ENCODE assay signal across 9 mouse cellular contexts in genomic region chr5:148969648-148970047, GRCm38 (mm10). TPM values are rescaled to one million over a fixed set of nuclear protein-coding genes. Genes with fewer than 3 reads are reported as not detected.
DNase-seq lines count a peak whose midpoint lies in the region; ATAC-seq lines count a peak whose summit lies in the region.
"Had no signal": no experiment of that assay in that cellular context is flagged by ENCODE, and none has a peak within 500 bp of the region (broad histone marks: within the 10 kb centered on the region; RNA-seq: fewer than 3 reads in every experiment).

No protein-coding gene starts in this region.

- H3K9ac ChIP-seq in intestine, embryonic 14.5 days (ENCODE audit: low read length), result no peak overlapping the region
- no peak overlapping the region for H3K9ac ChIP-seq in lung, embryonic 16.5 days (ENCODE audit: low read length)
- H3K9ac ChIP-seq: liver, embryonic 13.5 days had no signal

- no peak overlapping the region; the same call in 1 of the 2 replicates for H3K4me2 ChIP-seq in intestine, embryonic 14.5 days (ENCODE audit: low read length)
- no peak overlapping the region for H3K4me2 ChIP-seq in lung, embryonic 16.5 days (ENCODE audit: low read depth, low read length)
- H3K4me2 ChIP-seq: liver, embryonic 13.5 days had no signal

- no peaks in the 10 kb centered on the region for H3K27me3 ChIP-seq in embryonic facial prominence, embryonic 10.5 days (replicated peaks; ENCODE audit: low read depth, poor library complexity, severe bottlenecking)
- H3K27me3 ChIP-seq in intestine, embryonic 14.5 days (replicated peaks; ENCODE audit: control insufficient read depth, insufficient read depth, low read length), result no peaks in the 10 kb centered on the region
- no peaks in the 10 kb centered on the region for H3K27me3 ChIP-seq in lung, embryonic 16.5 days (ENCODE audit: control insufficient read depth, insufficient read depth, low read depth, low read length)
- H3K27me3 ChIP-seq: liver, embryonic 13.5 days had no signal

- DNase-seq in adrenal gland, adult 2 months, result peak; percentile 38
- DNase-seq in adrenal gland, adult 8-10 months, result no peak
- DNase-seq in embryonic facial prominence, embryonic 10.5 days (ENCODE audit: low spot score), result no peak
- no peak for DNase-seq in intestine, embryonic 14.5 days (ENCODE audit: low spot score)
- DNase-seq in layer of hippocampus, adult 11-12 months (ENCODE audit: low spot score), result no peak
- DNase-seq in cerebellum, adult 11-12 months, result no peak
- DNase-seq: liver, embryonic 13.5 days had no signal

- WGBS in embryonic facial prominence, embryonic 10.5 days, result 61% methylated on average over 9 of the region's 9 CpGs
- 19% methylated on average over 9 of the region's 9 CpGs for WGBS in intestine, embryonic 14.5 days
- 24% methylated on average over 9 of the region's 9 CpGs for WGBS in lung, embryonic 16.5 days

- no peak overlapping the region for H3K4me3 ChIP-seq in embryonic facial prominence, embryonic 10.5 days
- no peak overlapping the region for H3K4me3 ChIP-seq in intestine, embryonic 14.5 days (ENCODE audit: low read depth, low read length)
- no peak overlapping the region for H3K4me3 ChIP-seq in lung, embryonic 16.5 days (ENCODE audit: low read length)
- H3K4me3 ChIP-seq: liver, embryonic 13.5 days had no signal

- no peaks in the 10 kb centered on the region for H3K36me3 ChIP-seq in embryonic facial prominence, embryonic 10.5 days (replicated peaks)
- no peaks in the 10 kb centered on the region for H3K36me3 ChIP-seq in intestine, embryonic 14.5 days (ENCODE audit: control insufficient read depth, insufficient read depth, low read length)
- H3K36me3 ChIP-seq in lung, embryonic 16.5 days (ENCODE audit: control insufficient read depth, insufficient read depth, low read length), result no peaks in the 10 kb centered on the region
- H3K36me3 ChIP-seq: liver, embryonic 13.5 days had no signal

- H3K4me1 ChIP-seq in embryonic facial prominence, embryonic 10.5 days, result peaks cover 50% of the 10 kb centered on the region
- peaks cover 36% of the 10 kb centered on the region for H3K4me1 ChIP-seq in intestine, embryonic 14.5 days (replicated peaks; ENCODE audit: control insufficient read depth, insufficient read depth, low read length)
- peaks cover 33% of the 10 kb centered on the region for H3K4me1 ChIP-seq in lung, embryonic 16.5 days (replicated peaks; ENCODE audit: control insufficient read depth, insufficient read depth, low read length)

- H3K9me3 ChIP-seq in embryonic facial prominence, embryonic 10.5 days, result no peaks in the 10 kb centered on the region
- H3K9me3 ChIP-seq in intestine, embryonic 14.5 days (ENCODE audit: control insufficient read depth, low read length), result no peaks in the 10 kb centered on the region
- no peaks in the 10 kb centered on the region for H3K9me3 ChIP-seq in lung, embryonic 16.5 days (ENCODE audit: control insufficient read depth, low read length)
- H3K9me3 ChIP-seq: liver, embryonic 13.5 days had no signal

- no peak for ATAC-seq in intestine, embryonic 14.5 days (replicated peaks; ENCODE audit: low FRiP score, low TSS enrichment, low read depth)
- peak; percentile 53 for ATAC-seq in lung, embryonic 16.5 days (ENCODE audit: low read depth)
- no peak for ATAC-seq in frontal cortex, adult (ENCODE audit: low TSS enrichment)

- H3K27ac ChIP-seq in embryonic facial prominence, embryonic 10.5 days (replicated peaks), result peak overlapping the region; percentile 24; the same call in 1 of the 2 replicates
- H3K27ac ChIP-seq in intestine, embryonic 14.5 days (ENCODE audit: low read depth), result peak overlapping the region; percentile 45; the same call in 1 of the 2 replicates
- no peak overlapping the region for H3K27ac ChIP-seq in lung, embryonic 16.5 days (ENCODE audit: low read length)
- H3K27ac ChIP-seq: liver, embryonic 13.5 days had no signal

RNA-seq across cellular contexts. Expression of gene Gm42791, which starts 25.3 kb away (rescaled TPM):
- 1 to 10 TPM; 6.3 to 6.5 TPM for total RNA-seq in adrenal gland, adult 2 months (2021)
- not detected in 2 replicates for polyA plus RNA-seq in adrenal gland, adult 2 months (2012; rRNA removed)
- total RNA-seq in adrenal gland, adult 8-10 months (2022), result 1 to 10 TPM; 1.7 to 6.9 (median 5.2) TPM
- 0.49 and 4.6 TPM in 2 replicates for polyA plus RNA-seq in embryonic facial prominence, embryonic 10.5 days (2016; fragmentation: Nextera tagmentation; extraction: Ambion mirVana)
- polyA plus RNA-seq in intestine, embryonic 14.5 days (2014; fragmentation: Nextera tagmentation; extraction: Ambion mirVana), result 2.2 TPM in 1 of 2 replicates, not detected in the other
- 0.94 and 1.3 TPM in 2 replicates for polyA plus RNA-seq in lung, embryonic 16.5 days (2015; fragmentation: Nextera tagmentation; extraction: Ambion mirVana)

RNA-seq across cellular contexts. Expression of gene Katnal1, which starts 40.5 kb away (rescaled TPM):
- total RNA-seq in adrenal gland, adult 2 months (2021), result 10 to 100 TPM in 1 of 2 experiments, 1 to 10 TPM in 1; 6.5 to 10.1 TPM
- 3.2 and 3.8 TPM in 2 replicates for polyA plus RNA-seq in adrenal gland, adult 2 months (2012; rRNA removed)
- total RNA-seq in adrenal gland, adult 8-10 months (2022), result 10 to 100 TPM in 3 of 4 experiments, 1 to 10 TPM in 1; 9.6 to 19.8 (median 13.2) TPM
- 19.9 and 20.2 TPM in 2 replicates for polyA plus RNA-seq in embryonic facial prominence, embryonic 10.5 days (2016; fragmentation: Nextera tagmentation; extraction: Ambion mirVana)
- polyA plus RNA-seq in intestine, embryonic 14.5 days (2014; fragmentation: Nextera tagmentation; extraction: Ambion mirVana), result 10.9 and 15.6 TPM in 2 replicates
- 11.0 and 11.7 TPM in 2 replicates for polyA plus RNA-seq in lung, embryonic 16.5 days (2015; fragmentation: Nextera tagmentation; extraction: Ambion mirVana)
